9 mouse cellular contexts compared by ENCODE assay signal in the genomic region with DNA sequence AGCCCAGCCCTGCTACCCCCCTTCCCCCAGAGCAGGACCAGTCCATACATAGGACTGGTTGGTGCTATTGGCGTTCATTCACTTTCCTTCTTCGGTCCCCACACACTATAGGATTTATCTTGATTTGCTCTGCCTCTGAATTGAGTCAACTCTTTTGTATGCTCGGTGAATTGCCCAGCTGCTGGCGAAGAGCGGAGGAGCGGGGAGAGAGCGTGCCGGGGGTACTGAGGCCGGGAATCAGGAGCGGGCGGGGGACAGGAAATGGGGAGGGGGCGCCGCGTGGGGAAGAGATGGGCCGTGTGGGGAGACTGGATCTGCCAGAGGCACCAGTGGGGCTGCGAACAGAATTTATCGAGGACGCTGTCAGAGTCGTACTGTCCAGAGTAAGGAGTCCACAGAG. TPM values are rescaled to one million over a fixed set of nuclear protein-coding genes. Genes with fewer than 3 reads are reported as not detected.
DNase-seq lines count a peak whose midpoint lies in the region; ATAC-seq and TF ChIP-seq lines count a peak whose summit lies in the region.
"Had no signal": no experiment of that assay in that cellular context is flagged by ENCODE, and none has a peak within 500 bp of the region (broad histone marks: within the 10 kb centered on the region; RNA-seq: fewer than 3 reads in every experiment).

No protein-coding gene starts in this region.

- no peak overlapping the region for H3K27ac ChIP-seq in kidney, embryonic 15.5 days
- no peak overlapping the region for H3K27ac ChIP-seq in kidney, adult 2 months (ENCODE audit: insufficient read depth, low read depth, low read length)
- no peak overlapping the region for H3K27ac ChIP-seq in embryonic facial prominence, embryonic 14.5 days (replicated peaks; ENCODE audit: low read depth, low read length)
- H3K27ac ChIP-seq in hindbrain, embryonic 16.5 days (ENCODE audit: low read depth, low read length): peak overlapping the region; percentile 71

- ATAC-seq in kidney, embryonic 15.5 days (replicated peaks; ENCODE audit: low FRiP score): no peak
- no peak for ATAC-seq in embryonic facial prominence, embryonic 14.5 days (ENCODE audit: low read depth)
- no peak for ATAC-seq in hindbrain, embryonic 16.5 days

- WGBS in kidney, embryonic 15.5 days: 4% methylated on average over 19 of the region's 19 CpGs
- 29% methylated on average over 19 of the region's 19 CpGs for WGBS in kidney, adult 2 months
- WGBS in embryonic facial prominence, embryonic 14.5 days: 3% methylated on average over 19 of the region's 19 CpGs
- 3% methylated on average over 19 of the region's 19 CpGs for WGBS in hindbrain, embryonic 16.5 days

- H3K36me3 ChIP-seq in kidney, embryonic 15.5 days: no peaks in the 10 kb centered on the region
- H3K36me3 ChIP-seq in kidney, adult 2 months (ENCODE audit: control insufficient read depth, insufficient read depth, low read length): no peaks in the 10 kb centered on the region
- H3K36me3 ChIP-seq in embryonic facial prominence, embryonic 14.5 days (ENCODE audit: control insufficient read depth, insufficient read depth, low read length): no peaks in the 10 kb centered on the region
- H3K36me3 ChIP-seq in hindbrain, embryonic 16.5 days (ENCODE audit: control insufficient read depth, insufficient read depth, low read length): no peaks in the 10 kb centered on the region

- no peak overlapping the region for H3K9ac ChIP-seq in kidney, embryonic 15.5 days
- H3K9ac ChIP-seq in embryonic facial prominence, embryonic 14.5 days (ENCODE audit: low read depth, low read length): no peak overlapping the region
- H3K9ac ChIP-seq in hindbrain, embryonic 16.5 days (ENCODE audit: low read depth, low read length): peak overlapping the region; percentile 68

- no peaks in the 10 kb centered on the region for H3K9me3 ChIP-seq in kidney, embryonic 15.5 days (replicated peaks)
- H3K9me3 ChIP-seq in embryonic facial prominence, embryonic 14.5 days (ENCODE audit: control insufficient read depth, low read length): no peaks in the 10 kb centered on the region
- H3K9me3 ChIP-seq in hindbrain, embryonic 16.5 days (ENCODE audit: control insufficient read depth, low read length): no peaks in the 10 kb centered on the region

- peaks cover 65% of the 10 kb centered on the region for H3K4me1 ChIP-seq in kidney, embryonic 15.5 days
- H3K4me1 ChIP-seq in kidney, adult 2 months (ENCODE audit: control insufficient read depth, insufficient read depth, low read length): 0 out of 2 replicates have a peak, but pooled peaks cover 8% of the 10 kb centered on the region
- peaks cover 9% of the 10 kb centered on the region; the same call in 1 of the 2 replicates for H3K4me1 ChIP-seq in embryonic facial prominence, embryonic 14.5 days (ENCODE audit: control insufficient read depth, insufficient read depth, low read length)
- peaks cover 38% of the 10 kb centered on the region for H3K4me1 ChIP-seq in hindbrain, embryonic 16.5 days (ENCODE audit: control insufficient read depth, insufficient read depth, low read depth, low read length)

- no peak for TF ChIP-seq POLR2A in kidney, adult 2 months (IDR thresholded peaks at IDR 0.05; ENCODE audit: low read depth, low read length)

- H3K4me2 ChIP-seq in kidney, embryonic 15.5 days: peak overlapping the region; percentile 97
- H3K4me2 ChIP-seq in embryonic facial prominence, embryonic 14.5 days (ENCODE audit: low read depth, low read length): peak overlapping the region; percentile 96
- peak overlapping the region; percentile 98 for H3K4me2 ChIP-seq in hindbrain, embryonic 16.5 days (ENCODE audit: low read length)

- TF ChIP-seq CTCF in kidney, adult 2 months (conservative IDR thresholded peaks at IDR 0.05; ENCODE audit: insufficient read depth, insufficient read length, low read depth, low read length): no peak

- DNase-seq in kidney, adult 2 months: no peak
- DNase-seq in embryonic facial prominence, embryonic 14.5 days (ENCODE audit: low spot score): no peak
- DNase-seq in neural tube, embryonic 10.5 days (ENCODE audit: extremely low spot score, low spot score): peak; percentile 48
- no peak for DNase-seq in adrenal gland, postnatal 10 days
- DNase-seq in T-cell, adult 2 months (ENCODE audit: low spot score): no peak
- no peak for DNase-seq in testis, postnatal 10 days (ENCODE audit: low spot score)

- H3K27me3 ChIP-seq in kidney, embryonic 15.5 days: peaks cover 100% of the 10 kb centered on the region
- peaks cover 3% of the 10 kb centered on the region; the same call in 1 of the 2 replicates for H3K27me3 ChIP-seq in kidney, adult 2 months (replicated peaks; ENCODE audit: control insufficient read depth, insufficient read depth, low read length)
- H3K27me3 ChIP-seq in embryonic facial prominence, embryonic 14.5 days (replicated peaks; ENCODE audit: control insufficient read depth, insufficient read depth, low read length): peaks cover 97% of the 10 kb centered on the region
- H3K27me3 ChIP-seq in hindbrain, embryonic 16.5 days (replicated peaks; ENCODE audit: control insufficient read depth, insufficient read depth, low read length): peaks cover 24% of the 10 kb centered on the region

- peak overlapping the region; percentile 52; the same call in 1 of the 2 replicates for H3K4me3 ChIP-seq in kidney, embryonic 15.5 days (replicated peaks)
- no peak overlapping the region for H3K4me3 ChIP-seq in kidney, adult 2 months (ENCODE audit: insufficient read depth, low read depth, low read length)
- H3K4me3 ChIP-seq in embryonic facial prominence, embryonic 14.5 days (ENCODE audit: low read depth, low read length): peak overlapping the region; percentile 55
- peak overlapping the region; percentile 56 for H3K4me3 ChIP-seq in hindbrain, embryonic 16.5 days (ENCODE audit: low read length)

RNA-seq across cellular contexts. Expression of gene Elfn1, which starts 3.8 kb away (rescaled TPM):
- polyA plus RNA-seq in kidney, embryonic 15.5 days (2015; fragmentation: Nextera tagmentation; extraction: Ambion mirVana): 0.26 and 0.41 TPM in 2 replicates
- polyA plus RNA-seq in kidney, adult 2 months (2012; rRNA removed): 9.6 and 10.3 TPM in 2 replicates
- 1.3 TPM in 2 replicates for polyA plus RNA-seq in embryonic facial prominence, embryonic 14.5 days (2014; fragmentation: Nextera tagmentation; extraction: Ambion mirVana)
- 2.8 and 3.7 TPM in 2 replicates for polyA plus RNA-seq in hindbrain, embryonic 16.5 days (2015; fragmentation: Nextera tagmentation; extraction: Ambion mirVana)
- 1 to 10 TPM; 1.1 to 2.2 TPM for total RNA-seq in adrenal gland, postnatal 10 days (2021)
- polyA plus RNA-seq: liver, embryonic 16.5 days had no signal
